Mouse (Mus musculus) right cerebral cortex, adult 18-20 months (tissue): ENCODE data around the gene Ttll5.

Source experiments
- DNase-seq: peaks from one replicate; pipeline ENCODE4 v3.0.0; 2022; ENCODE audit warnings: mixed read lengths

Gene Ttll5

DNA sequence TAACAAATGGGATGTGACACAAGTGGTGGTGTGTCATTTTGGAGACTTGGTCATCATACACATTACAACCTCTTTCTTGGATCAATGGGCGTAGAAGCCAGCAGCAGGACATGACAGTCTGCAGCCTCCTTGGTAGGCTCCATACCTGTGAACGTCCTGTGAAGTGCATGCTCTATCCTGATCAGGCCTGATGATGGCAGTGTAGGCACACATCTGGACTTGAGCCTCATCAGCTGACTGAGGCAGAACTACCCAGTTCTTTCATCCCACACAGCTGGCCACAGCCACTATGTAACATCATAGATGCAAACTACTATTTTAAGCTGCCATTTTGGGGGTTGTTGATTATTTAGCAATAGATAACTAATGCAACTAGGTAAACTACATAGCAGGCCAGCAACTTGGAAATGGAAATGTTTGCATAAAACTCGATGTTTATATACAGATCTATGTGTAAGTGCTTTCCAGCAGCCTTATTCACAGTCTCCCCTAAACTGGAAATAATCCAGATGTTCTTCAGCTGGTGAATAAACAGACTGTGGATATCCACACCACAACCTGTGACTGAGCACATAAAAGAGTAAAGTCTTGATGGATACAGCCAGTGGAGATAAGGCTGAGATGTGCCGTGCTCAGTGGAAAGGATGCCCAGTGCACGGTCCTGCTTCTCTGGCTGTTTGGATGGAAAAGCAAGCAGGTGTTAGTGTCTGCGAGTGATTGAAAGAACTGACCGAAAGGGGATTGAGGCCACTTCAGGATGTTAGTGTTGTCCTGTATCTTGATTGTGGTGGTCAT, 23.9 kb downstream of the Ttll5 start:
- DNase-seq, result peak; percentile 59

DNA sequence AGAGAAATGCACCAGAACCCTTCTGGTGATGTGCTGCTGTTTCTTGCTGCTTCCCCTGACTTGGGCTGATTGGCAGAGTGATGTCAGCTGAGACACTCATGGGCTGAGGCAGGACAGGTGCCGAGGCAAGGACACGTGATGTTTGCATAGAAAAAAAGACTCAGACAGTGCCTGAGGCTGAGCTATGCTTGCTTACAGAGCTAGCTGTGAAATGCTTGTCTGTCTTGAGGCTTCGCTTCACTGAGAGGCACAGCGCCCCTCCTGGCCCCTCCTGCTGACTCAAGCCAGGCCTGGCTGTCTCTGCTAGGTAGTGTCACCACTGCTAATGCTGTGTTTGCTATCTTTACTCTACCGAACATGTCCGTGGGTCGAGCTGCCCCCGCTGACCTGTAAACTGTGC, 26.2 kb downstream of the Ttll5 start:
- DNase-seq, result no peak

DNA sequence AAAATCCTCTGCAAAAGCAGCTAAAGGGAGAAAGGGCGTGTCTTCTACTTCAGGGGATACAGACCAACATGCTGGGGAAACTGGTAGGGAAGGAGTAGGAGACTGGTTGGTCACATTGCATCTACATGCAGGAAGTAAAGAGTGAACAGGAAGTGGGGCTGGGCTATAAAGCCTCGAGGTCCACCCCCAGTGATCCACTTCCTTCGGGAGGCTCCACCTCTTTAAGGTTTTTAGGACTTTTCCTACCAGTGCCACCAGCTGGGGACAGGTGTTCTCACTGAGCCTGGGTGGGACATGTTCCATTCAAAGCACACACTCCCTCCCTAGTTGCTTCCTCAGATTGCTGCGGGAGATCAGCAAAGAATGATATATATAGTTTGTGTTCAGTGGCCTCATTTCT, 29.4 kb downstream of the Ttll5 start:
- DNase-seq, result no peak

DNA sequence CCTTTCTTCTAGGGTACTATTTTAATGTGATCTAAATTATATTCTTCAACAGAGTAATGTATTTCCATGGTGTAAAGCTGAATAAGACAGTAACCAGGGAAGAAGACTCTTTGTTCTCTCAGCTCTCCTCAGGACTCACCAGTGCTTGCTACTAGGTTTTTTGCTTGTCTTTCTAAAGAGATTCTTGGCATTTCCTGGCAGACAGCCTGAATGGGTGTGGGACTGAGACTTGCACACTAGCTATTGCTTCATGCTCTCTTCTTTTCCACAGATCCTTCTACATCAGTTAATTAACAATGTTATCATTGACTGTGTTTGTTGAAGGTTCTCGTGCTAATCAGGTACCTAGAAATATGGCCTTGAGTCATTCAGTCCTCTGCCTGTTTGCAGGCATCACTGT, 29.8 kb downstream of the Ttll5 start:
- DNase-seq, result no peak

DNA sequence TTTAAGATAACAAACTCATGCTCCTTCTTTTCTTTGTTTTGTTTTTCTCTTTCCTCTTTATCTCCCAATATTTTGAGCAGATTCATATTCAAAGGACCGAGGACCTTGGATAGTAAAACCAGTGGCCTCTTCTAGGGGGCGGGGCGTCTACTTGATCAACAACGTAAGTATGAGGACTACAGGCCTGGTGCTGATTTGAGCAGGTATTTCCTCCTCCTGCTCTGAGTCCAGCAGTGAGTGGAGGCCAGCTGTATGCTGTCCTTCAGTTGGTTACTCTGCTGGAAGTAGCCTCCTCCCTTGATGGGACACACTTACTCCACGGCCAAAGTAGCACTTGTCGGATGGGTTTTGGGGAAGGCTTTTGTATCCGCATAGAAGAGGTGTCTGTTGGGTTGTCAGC, 32.8 kb downstream of the Ttll5 start:
- no peak for DNase-seq

DNA sequence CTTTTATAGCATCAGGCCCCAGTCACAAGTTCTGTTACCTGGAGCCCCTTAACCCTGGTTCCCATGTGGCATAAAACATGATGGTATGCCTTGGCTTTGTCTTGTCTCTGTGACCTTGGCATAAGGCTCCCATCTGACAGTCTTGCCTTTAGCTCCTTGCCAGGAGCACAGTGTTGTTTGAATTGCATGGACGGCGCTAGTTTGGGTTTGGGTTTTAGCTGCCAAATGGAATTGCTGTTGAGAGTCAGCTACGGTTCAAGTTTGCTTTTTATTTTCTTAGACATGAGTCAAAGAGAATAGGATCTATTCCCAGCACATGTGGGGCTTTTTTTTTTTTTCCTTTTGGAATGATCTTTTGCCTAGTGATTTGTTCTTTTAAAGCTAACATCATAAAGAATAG, 34.7 kb downstream of the Ttll5 start:
- no peak for DNase-seq

DNA sequence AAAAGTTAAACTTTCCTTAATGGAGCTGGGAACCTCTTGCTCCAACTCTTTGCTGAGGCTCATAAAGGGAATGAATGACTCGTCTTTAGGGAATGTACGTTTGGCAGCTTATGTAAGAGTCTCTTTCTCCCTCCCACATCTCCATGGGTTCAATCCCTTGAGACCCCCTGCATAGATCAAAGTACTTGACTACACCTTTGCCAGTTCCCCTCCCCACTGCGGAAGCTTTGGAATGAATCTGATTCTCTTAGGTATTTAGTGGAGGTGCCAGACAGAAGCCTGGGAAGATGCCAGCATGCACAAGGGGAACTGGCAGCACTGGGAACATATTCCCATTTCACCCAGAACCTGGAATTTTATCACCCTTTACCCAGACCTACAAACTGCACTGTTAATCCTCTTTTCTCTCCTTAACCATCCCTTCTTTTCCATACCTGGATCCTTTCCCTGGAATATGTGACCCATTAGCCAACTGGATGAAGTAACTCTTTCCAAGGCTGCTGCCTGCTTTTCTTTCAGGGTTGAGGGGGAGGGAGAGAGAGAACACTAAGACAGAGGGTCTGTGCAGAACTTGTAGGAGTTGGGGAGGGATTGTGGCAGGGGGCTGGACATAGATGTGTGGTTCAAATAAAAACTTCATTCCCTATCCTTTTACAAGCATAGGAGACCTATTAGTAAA, 35.2 kb downstream of the Ttll5 start:
- no peak for DNase-seq

DNA sequence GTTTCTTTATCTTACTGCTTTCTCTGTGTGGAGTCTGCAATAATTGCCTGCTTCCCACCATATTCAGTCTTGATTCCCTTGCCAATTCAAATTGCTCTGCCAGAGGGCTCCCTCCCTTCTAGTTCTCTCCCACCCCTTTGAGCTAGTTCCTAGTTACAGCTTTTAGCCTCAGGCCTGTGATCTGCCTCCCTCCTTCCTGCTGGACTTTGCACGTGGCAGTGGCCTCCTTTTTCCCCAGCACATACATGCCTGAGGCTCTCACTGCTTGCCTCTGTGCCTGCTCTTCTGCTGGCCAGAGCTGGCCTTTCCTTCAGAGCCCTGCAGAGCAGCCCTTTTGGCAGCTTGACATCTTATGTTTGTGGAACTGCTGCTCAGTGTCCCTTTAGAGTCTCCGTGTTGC, 38.1 kb downstream of the Ttll5 start:
- DNase-seq, result no peak

DNA sequence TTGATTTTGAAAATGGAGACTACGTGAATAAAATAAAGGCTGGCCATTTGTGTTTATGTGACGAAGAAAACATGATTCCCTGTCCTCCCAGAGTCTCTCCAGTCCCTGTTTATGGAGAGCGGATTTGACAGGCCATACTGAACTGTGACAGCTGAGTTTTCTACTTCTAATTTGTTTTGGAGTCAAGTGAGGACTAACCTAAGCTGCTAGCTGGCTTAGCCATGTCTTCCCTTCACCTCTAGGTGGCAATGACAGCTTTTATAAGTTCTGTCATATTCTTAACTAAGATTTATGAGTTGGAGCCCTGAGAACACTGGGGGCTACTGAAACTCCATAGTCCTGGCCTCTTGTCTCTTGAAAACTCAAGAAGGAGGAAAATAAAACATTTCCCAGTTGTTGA, 41.1 kb downstream of the Ttll5 start:
- DNase-seq, result peak; percentile 15

DNA sequence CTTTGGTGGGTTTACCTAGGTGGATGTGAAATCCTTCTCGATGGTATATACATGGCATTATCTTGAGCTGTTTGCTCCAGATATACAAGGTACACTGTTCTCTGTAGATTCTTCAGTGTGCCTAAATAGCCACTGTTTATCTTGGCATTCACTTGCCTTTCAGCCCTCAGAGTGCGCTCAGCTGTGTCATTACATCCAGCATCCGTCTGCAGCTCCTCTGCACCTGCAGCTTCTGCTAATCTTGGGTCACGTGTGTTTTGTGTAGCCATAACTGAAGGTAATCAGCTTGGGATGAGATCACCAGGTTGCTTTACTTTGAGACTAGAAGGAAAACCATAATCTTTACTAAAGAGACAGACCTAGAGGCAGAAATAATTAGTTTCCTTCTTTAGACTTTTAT, 42.2 kb downstream of the Ttll5 start:
- DNase-seq, result no peak

DNA sequence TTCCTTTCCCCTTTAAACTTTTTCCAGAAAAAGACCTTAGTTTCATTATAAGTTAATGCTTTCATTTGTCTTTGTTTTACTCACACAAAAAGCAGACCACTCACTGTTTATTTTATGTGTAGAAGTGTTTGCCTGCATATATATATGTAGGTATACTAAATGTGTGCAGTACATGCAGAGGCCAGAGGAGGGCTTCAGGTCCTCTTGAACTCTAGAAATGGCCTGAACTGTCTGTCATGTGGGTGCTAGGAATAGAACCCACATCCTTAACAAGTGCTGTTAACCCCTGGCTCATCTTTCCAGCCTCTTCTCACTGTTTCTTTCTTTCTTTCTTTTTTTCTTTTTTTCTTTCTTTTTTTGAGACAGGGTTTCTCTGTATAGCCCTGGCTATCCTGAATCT, 42.7 kb downstream of the Ttll5 start:
- DNase-seq, result no peak

DNA sequence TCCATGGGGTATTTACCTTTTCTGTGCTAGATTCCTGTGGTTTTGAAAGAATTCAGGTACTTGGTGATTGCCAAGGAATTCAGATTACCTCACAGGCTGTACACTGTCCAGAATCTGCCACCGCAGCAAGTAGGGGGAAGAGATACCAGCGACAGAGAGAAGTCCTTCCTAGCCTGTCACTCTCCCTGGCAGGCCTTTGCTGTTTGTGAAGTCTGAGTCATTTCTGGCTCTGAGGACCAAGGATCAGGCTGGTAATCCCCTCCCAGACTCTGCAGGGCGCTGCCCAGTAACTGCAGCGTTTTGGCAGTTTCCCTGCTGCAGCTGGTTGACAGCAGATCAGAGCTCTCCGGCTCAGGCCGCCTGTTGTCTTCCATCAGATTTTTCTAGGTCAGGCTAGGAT, 45.0 kb downstream of the Ttll5 start:
- DNase-seq, result peak; percentile 49

DNA sequence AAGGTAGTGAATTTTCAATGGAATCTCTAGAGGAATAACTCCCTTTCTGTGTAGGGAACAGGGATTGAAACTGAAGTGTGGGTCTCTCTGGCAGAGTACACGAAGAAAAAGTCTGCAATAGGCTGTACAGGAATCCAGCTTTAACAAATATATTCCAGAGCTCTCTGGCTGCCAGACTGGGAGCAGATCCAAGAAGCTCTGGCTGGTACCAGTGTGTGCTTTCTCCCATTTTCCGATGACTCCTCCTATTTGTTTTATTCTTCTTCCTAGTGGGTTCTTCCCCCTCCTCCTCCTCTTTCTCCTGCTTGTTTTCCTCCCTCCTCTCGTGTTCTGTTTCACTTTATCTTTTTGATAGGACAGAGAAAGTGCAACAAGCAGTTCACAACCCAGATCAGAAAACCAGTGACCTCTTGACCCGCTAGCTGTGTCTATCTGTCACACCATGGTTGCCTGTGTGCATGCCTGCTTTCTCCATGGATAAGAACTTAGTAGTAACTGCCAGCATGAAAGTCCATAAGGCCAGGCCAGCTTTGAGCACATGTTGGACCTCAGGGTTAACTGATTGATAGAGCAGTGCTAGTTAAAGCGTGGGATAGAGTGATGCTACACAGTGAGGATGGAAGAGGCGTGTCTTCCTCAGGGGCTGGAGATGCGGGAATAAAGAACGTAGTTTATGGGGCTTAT, 55.3 kb downstream of the Ttll5 start:
- peak; percentile 80 for DNase-seq

DNA sequence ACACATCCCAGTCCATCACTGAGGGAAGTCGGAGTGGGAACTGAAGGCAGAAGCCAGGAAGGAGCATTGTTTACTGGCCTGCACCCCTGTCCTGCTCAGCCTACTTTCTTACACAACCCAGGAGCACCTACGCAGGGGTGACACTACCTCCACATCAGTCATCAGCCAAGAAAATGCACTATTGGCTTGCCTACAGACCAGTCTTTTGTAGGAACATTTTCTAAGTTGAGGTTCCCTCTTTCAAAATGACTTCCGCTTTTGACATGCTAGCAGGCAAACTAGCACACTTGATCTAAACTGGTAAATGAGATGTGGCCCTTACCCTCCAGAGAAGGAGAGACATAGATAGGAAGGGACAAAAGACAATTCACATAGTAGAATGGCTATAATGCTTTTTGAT, 60.6 kb downstream of the Ttll5 start:
- no peak for DNase-seq

DNA sequence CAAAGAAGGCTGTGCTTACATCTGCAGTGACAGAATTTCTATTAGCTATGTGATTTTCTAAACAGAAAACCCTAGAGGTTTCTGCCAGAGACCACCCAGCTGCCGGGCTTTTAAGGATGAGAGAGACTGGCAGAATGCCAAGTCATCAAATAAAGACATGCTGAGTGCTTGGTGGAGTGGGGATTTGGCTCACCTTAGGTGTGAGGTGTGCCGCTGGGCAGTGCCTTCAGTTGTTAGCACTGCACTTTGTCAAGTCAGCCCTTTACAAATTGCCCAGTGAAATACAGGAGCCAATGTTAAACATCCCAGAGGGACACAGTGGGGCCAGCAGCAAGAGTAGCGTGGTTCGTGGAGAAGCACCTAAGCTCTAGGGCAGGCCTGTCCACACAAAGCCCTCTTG, 65.6 kb downstream of the Ttll5 start:
- no peak for DNase-seq

DNA sequence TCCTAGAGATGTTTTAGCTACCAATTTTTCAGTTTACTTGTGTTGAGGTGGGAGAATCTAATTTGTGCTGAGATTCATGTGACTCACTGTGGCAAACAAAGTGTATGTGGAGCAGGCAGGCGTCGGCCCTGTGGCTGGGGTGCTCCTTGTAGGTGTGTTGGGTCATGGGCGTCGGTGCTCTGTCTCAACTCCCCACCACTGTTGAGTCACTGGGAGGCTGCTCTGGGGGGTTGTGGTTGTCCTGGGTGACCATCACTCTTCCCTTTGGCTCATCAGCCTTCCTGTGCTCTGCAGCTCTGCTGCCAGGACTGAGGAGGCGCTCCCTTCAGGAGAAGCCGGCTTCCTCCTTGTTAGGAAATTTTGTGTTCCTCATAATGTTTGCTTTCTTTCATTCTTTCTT, 79.5 kb downstream of the Ttll5 start:
- DNase-seq, result no peak

DNA sequence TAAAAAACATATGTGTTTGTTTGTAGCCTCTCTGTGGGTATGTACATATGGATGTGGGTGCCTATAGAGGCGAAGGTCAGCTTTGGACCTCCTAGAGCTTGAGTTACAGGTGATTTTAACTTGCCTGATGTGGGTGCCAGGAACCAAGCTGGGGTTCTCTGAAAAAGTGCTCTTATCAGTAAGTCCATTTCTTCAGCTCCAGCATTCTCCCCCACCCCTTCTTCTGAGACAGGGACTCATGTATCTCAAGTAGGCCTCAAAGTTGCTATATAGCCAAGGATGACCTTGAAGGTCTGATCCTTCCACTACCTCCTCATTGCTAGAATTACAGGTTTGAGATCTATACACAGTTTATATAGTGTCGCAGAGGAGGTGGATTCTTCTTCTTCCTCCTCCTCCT, 81.2 kb downstream of the Ttll5 start:
- no peak for DNase-seq

DNA sequence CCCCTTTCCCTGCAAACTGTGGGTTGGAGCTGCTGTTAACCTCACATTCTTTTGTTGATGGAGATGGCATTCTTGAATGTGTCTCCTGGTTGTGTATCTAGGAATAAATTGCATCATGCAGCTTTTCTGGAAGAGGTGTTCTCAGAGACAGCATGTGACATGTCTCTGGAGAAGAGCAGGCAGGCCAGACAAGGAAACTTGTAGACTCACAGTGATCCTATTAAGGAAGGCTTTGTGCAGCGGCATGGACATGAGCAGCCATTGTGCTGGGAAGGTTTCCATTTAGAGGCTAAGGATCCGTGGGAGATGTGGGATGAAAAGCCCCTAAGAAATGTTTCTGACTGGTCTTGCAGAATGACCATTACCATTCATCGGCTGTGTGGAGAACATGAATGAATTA, 83.4 kb downstream of the Ttll5 start:
- DNase-seq, result no peak

DNA sequence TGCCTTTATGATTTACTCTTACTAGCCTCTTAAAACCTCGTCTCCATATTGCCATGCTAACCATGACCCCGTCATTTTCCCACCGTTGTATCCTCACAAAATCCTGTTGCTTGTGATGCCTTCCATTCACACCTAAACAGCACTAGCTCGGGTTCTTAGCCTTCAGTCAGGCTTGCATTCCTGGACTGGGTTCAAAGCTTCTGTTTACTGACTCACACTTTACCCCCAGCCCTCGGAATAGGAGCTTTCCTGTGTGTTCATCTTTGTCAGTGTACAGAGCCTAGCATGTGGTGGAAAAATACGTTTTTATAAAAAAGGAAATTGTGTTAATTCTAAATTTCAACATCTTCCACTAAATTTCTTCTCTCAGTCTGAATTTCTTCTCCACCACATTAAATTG, 86.4 kb downstream of the Ttll5 start:
- no peak for DNase-seq

DNA sequence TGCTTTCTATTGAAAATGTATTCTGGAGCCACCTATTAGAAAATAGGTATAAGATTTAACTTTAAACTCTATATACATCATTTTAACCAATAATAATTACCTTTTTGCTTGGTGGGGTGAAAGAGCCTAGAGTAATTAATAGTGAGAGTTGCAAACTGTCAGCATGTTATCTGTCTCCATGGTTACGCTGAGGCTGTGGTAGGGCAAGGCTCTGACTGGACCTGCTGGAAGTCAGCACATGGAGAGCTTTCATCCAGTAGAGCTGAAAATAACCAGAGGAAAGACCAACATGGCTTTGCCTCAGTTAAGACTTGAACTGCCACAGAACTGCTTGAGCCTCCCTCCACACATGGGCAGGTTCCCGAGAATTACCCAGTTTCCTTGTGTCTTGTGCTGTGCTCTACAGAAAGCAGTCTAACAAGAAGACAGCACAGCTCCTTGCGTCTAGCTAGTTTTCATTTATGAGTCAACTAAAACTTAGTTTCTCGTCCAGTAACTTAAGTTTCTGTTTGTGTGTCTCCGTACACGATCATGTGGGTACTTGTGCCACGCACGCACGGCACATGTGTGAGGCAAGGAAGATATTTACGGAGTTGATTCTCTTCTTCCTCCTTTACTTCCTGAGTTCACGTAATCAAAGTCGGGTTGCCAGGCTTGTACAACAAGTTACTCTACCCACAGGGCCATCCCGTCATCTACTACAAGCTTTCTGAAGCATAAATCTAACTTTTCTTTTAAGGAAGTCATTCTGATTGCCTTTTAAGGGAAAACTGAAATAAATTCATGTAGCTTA, 88.4 kb downstream of the Ttll5 start:
- no peak for DNase-seq

DNA sequence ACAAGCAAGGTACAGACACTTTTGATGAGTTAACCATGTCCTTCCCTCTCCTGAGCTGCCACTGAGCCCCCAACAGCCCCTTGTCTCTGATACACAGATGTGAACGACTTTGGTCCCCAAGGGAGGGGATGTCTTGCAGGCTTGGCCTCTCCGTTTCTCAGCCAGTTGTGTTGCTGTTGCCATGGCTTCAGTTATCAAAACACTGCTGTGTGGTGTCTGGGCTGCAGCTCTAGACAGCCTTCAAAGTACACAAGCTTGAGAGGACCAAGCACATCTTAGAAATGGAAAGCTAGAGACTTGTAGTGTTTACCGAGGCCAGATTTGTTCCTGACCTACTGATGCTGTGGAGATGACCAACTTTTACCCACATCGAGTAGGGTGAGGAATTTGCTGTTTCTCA, 102.4 kb downstream of the Ttll5 start:
- DNase-seq, result no peak

DNA sequence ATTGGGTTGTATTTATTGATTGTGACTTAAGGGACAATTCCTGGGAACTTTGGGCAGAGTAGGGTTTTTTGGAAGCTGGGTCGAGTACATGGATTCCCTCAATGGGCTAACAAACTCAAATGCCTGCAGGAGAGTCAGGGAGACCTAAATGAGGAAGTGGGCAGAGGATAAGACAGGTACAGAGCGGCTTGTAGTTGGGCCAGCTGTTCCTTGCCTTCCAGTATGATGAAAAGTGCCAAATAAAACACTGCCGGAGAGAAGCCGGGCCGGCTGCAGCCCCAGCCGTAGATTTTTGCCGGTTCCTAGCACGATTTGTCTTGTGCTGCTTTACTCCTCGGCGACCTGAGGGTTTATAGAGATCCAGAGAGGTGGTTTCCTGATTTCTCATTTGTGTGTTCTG, 104.1 kb downstream of the Ttll5 start:
- DNase-seq, result no peak

DNA sequence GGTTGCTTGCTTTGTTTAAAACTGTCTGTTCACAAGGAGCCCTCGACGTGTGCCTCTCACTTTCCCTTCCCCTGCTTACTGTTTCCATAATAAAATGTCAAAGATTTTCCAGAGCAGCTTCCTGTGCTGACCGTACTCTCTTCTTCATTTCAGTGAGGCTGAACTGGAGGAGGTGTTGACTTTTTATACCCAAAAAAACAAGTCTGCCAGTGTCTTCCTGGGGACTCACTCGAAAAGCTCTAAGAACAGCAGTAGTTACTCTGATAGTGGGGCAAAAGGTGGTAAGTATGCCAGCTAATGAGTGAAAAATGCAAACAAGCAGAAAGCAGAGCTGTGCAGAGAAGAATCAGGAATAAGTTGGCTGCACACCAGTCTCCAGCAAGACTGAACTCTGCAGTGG, 105.3 kb downstream of the Ttll5 start:
- no peak for DNase-seq
